Mouse (Mus musculus) c-Kit-positive CD71-positive TER-119-positive erythroid progenitor cells, embryonic 14.5 days (primary cell): ENCODE measurements around the gene Nek11.

Experiments
- DNase-seq: peaks from one replicate; pipeline ENCODE4 v3.0.0-alpha.2; 2013; ENCODE audit warnings: low spot score

Gene Nek11

GRCm38 (mm10) chr9:105395218-105395627 lies at the start of gene Nek11, which contains the start of gene Aste1:
Nek11 (minus strand) TSS chr9:105395524.
Aste1 (plus strand) TSS chr9:105395392.
- DNase-seq: peak; percentile 93

GRCm38 (mm10) chr9:105408549-105408948 lies 13.2 kb upstream of the Nek11 start:
- no peak for DNase-seq

GRCm38 (mm10) chr9:105394720-105395119 lies 604 bp downstream of the Nek11 start:
- no peak for DNase-seq

GRCm38 (mm10) chr9:105390616-105391015 lies 4.7 kb downstream of the Nek11 start:
- no peak for DNase-seq

- DNase-seq: peak; percentile 56
Measured at GRCm38 (mm10) chr9:105389289-105389688, 6.0 kb downstream of the Nek11 start.

GRCm38 (mm10) chr9:105387403-105387802 lies 7.9 kb downstream of the Nek11 start:
- no peak for DNase-seq

GRCm38 (mm10) chr9:105379533-105380145 lies 15.7 kb downstream of the Nek11 start:
- no peak for DNase-seq

GRCm38 (mm10) chr9:105377622-105378021 lies 17.7 kb downstream of the Nek11 start:
- no peak for DNase-seq

GRCm38 (mm10) chr9:105376954-105377530 lies 18.3 kb downstream of the Nek11 start:
- DNase-seq: no peak

- DNase-seq: no peak
Measured at GRCm38 (mm10) chr9:105376411-105376810, 18.9 kb downstream of the Nek11 start.

GRCm38 (mm10) chr9:105374361-105374760 lies 21.0 kb downstream of the Nek11 start:
- DNase-seq: no peak

GRCm38 (mm10) chr9:105368605-105369004 lies 26.7 kb downstream of the Nek11 start:
- no peak for DNase-seq

GRCm38 (mm10) chr9:105366199-105366598 lies 29.1 kb downstream of the Nek11 start:
- no peak for DNase-seq

- DNase-seq: no peak
Measured at GRCm38 (mm10) chr9:105363520-105364231, 31.6 kb downstream of the Nek11 start.

GRCm38 (mm10) chr9:105362181-105362580 lies 33.1 kb downstream of the Nek11 start:
- DNase-seq: no peak

- DNase-seq: no peak
Measured at GRCm38 (mm10) chr9:105349034-105349433, 46.3 kb downstream of the Nek11 start.

GRCm38 (mm10) chr9:105348242-105349031 lies 46.9 kb downstream of the Nek11 start:
- no peak for DNase-seq

GRCm38 (mm10) chr9:105342994-105343656 lies 52.2 kb downstream of the Nek11 start:
- DNase-seq: no peak

GRCm38 (mm10) chr9:105342565-105342964 lies 52.8 kb downstream of the Nek11 start:
- DNase-seq: no peak

- DNase-seq: no peak
Measured at GRCm38 (mm10) chr9:105332436-105333016, 62.8 kb downstream of the Nek11 start.

- no peak for DNase-seq
Measured at GRCm38 (mm10) chr9:105321856-105322255, 73.5 kb downstream of the Nek11 start.
